Mouse (Mus musculus): ENCODE measurements around the gene Hdgf.

DNA sequence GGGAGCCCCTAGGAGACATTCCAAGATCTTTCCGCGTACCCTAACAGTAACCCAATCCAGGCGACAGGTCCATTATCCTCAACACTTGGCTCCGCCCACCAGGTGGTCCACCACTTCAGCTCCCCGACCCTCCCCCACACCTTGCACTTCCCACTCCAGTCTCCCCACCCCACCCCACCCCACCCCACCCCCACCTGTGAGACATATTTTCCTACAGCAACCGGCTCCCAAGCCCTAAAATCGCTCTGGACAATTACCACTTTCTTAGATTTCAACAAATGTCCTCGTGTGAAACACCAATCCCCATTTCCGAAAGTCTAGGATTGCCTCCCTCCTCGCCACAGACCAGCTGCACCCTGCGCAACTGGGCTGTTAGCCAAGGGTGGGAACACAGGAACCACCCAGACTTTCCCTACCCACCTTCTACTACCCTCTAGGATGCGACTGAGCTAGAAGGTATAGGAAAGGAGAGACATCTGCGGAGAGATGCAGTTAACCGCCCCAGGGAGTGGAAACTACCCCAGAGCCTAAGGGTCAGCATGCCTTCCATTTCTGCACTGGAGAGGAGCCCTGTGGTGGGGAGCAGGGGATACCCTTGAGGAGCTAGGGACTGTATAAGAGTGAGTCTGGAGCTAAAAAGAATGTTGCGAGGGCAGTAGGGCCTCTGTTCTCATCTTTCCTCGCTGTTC lies 43.3 kb downstream of the Hdgf start:
- no peak for TF ChIP-seq POLR2A (IDR thresholded peaks at IDR 0.05; ENCODE audit: control insufficient read depth, low read depth, low read length)
- no peak for TF ChIP-seq CTCF (IDR thresholded peaks at IDR 0.05; ENCODE audit: control insufficient read depth, insufficient read depth, insufficient replicate concordance, low read depth, low read length)
